Mouse (Mus musculus) mature B cell (primary cell): Measurements from ENCODE around the gene Plpp7.

Experiments used
- in situ Hi-C: fragments of 300-500 bp; cut with MboI; formaldehyde crosslinking; loops from 2 replicates; pipeline ENCODE4 v1.14.3; 2019

Gene Plpp7

DNA sequence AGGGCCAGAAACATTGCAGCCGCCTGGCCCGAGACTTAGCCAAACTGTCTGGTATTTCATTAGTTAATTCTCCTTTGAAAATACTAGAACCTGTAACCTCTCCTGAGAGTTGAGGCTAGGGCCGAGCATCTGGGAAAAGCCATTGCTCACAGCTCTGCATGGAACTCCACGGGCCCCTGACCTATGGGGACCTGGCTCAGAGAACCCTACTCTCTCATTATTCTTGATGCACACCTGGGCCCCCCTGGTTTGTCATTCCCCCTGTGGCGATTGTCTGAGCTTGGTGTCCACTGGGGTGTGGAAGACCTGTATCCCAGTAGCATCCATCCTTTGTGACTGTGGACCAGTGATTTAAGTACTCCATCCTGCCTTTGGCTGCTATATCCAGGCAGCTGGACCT, 44.0 kb downstream of the Plpp7 start:
- in situ Hi-C loops: no loop called here

DNA sequence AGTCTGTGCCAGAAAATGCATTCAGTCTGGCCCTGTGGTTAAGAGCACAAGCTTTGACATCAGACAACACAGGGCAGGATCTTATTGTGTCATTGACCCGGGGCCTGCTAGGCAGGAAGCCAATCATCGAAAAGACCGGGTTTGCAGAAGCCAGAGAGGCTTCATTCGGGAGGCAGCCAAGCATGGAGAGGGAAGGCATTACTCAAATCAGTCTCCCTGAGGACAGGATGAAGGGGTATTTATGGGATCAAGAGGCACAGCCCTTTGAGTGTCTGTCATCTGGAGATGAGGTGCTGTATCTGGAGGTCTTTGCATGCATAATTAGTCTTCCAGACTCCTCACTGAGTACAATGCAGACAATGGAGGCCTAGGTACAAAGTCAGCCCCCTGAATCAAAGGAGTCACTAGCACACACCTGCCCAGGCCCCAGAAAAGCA, 45.2 kb downstream of the Plpp7 start:
- in situ Hi-C loops: no loop called here

DNA sequence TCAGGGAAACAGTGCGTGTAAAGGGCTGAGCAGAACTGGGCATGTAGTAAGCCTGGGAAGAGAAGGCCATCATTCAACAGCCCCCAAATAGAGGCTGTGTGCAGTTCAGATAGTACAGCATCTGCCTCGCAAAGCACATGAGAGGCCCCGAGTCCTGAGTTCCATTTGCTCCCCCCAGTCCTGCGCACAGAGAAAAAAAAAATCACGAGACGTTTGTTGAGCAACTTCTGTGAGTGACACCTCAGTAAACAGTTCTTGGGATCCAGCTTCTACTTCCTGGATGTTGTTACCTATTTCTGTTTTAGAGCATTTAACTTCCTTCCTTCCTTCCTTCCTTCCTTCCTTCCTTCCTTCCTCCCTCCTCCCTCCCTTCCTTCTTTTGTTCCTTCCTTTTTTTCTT, 46.3 kb downstream of the Plpp7 start:
- in situ Hi-C loops: no loop called here

DNA sequence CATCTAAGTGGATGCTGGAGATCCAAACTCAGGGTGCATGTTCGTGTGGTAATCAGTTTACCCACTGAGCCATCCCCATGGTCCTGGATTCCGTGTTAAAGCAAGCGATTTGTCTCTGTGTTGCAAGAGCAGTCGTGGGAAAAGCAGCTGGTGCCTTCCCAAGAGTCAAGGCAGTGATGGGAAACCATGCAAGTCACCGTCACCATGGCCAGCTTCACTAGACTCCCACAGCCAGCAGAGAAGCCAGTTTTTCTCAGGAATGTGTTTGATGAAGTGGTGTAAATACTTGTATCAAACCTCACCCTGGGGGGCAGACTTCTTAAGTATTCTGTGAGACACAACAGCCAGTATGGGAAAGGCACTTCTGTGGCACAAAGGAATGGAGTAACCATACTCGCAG, 47.0 kb downstream of the Plpp7 start:
- in situ Hi-C loops: no loop called here

DNA sequence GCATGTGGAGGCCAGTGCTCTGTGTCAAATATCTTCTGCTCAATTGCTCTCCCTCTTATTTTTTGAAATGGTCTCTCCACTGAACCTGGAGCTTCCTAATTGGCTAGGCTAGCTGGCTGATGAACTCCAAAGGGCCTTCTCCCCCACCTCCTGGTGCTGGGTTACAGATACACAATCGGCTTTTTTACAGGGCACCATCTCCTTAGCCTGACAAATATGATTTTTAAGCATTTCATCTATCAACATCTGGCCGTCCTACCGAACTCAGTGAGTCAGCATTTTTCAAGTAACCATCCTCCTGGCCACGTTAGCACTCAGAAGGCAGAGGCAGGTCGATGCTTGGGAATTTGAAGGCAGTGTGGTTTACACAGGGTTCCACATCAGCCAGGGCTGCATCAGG, 49.3 kb downstream of the Plpp7 start:
- in situ Hi-C loops: no loop called here

DNA sequence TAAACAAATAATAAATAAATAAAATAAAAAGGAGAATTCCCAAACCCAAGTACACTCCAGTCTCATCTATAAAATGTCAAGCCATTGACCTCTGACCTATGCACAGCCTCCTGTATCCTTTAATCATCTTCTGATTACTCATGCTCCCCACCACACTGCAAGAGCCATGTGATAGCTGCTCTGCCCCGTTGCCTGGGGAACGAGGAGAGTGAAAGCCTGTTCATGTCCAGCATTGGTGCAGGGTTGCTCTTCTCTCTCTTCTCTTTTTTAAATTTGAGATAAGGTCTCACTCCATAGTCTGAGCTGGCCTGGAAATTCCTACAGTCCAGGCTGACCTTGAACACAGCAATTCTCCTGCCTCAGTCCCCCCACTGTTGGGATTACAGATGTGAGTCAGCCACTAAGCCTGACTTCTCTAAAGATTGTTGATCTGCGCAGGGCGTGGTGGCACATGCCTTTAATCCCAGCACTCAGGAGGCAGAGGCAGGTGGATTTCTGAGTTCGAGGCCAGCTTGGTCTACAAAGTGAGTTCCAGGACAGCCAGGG, 51.4 kb downstream of the Plpp7 start:
- in situ Hi-C loops: no loop called here

DNA sequence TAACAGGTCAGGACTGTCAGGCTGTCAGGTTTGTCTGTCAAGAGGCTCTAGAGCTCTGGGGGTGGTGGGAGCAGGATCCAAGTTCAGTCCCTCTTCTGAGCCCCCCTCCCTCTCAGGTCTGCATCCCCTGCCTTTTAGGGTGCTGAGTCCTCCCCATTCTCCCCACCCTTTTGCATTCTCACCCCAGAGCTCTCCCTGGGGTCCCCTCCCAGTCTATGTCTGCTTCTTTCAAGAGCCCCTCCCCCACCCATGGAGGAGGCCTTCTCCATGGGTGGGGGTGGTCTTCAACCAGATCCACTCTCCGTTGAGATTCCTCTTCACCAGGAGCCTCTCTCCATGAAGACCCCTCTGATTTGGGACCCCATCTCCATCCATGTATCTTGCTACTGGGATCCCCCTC, 54.8 kb downstream of the Plpp7 start:
- in situ Hi-C loops: no loop called here

DNA sequence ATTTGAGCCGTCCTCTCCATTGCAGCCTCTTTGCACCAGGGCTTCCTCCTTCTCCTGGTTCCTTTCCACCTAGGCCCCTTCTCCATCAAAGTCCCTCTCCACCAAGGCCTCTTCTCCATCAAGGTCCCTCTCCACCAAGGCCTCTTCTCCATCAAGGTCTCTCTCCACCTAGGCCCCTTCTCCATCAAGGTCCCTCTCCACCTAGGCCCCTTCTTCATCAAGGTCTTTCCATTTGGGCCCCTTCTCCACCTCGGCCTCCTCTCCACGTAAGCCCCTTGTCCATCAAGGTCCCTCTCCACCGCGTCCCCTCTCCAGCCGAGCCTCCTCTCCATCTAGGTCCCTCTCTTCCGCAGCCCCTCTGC, 55.2 kb downstream of the Plpp7 start:
- in situ Hi-C loops: no loop called here

DNA sequence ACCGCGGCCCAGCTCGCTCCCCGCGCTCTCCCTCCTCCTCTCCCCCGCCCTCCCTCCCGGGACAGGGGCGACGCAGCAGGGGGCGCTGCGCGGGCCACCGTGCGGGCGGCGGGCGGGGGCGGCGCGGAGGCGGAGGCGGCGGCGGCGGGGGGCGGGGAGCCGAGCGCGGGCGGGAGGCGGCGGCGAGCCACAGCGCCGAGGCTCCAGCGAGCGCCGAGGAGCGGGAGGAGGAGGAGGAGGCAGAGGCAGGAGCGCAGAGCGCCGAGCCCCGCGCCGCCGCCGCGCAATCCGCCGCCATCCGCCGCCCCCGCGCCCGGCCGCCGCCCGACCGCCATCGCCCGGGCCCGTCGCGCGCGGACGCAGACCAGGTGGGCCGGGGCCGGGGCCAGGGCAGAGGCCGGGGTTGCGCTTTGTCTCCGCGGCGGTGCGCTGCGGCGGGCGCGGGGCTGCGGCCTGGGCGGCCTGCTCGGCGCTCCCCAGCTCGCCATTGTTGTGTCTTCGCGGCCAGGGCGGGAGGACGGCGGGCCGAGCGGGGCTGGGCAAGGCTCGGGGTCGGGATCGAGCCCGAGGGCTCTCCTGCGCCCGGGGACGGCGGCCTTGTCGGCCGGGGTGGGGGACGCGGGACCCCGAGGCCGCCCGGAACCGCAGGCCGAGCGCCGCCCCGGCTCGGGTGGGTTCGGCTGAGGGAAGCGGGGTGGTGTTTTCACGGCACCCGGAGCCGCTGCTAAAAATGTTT, 55.8 kb downstream of the Plpp7 start, which contains the start of gene Prrc2b:
TSS of gene Prrc2b (plus strand) at position 159 of the 736 bp plus-strand sequence.
- in situ Hi-C loops: no loop called here

DNA sequence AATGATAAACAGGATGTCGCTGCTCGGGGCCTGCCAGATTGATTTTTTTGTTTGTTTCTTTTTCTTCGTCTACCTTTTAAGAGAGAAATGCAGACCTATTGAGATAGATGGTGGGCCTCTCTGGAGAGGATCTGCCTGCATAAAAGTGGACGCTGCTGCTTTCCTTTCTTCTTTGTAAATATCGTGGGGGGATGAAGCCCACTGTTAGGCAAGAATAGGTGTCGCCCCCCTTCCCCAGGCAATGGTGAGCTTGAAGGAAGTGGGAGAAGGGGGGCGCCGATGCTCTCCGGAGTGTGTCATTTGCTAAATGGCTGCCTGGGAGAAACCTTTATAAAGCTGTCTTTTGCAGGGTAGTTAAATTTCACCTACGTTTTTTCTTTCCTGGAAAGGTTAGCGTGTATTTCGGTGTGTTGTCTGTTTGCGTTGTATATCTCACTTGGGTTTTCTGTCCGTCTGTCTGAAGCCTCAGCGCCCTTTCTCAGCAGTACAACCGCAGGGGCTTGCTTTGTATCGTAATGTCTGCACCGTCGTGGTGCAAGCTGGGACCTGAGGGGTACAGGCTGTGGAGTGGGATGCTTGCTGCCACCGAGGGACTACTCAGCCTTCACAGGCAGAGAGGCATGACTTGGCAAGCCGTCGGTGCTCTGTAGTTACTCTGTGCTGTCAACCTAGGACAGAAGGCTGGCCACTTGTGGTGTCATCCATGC, 56.5 kb downstream of the Plpp7 start:
- in situ Hi-C loops: no loop called here

DNA sequence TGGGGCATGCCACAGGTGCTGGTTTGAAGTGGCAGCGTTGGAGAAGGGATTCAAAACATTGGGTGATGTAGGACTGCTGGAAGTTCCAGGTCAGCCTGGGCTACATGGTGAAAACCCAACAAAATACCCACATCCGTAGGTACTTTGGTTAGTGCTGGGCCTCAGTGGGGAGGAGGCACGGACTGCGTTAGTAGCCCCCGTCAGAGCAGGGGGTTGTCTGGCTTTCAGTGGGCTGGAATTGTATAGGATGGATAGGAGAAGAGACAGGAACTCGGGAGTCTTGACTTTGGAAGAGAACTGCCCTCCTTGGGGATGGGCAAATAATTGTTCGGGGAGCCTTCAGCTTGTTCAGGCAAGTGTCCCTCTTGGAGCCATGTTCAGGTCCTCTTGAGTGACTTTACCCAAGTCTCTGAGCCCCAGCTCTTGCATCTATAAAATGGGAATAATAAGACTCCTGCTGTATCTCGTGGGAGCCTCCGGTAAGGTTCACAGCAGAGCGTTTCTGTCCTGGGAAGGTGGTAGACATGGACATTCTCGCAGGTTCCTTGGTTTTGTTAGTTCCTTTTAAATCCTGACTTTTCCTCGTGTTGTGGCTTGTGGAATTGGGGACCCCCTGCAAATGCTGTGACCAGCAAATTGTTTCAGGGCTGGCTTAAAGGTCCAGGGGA, 57.2 kb downstream of the Plpp7 start:
- in situ Hi-C loops: no loop called here

DNA sequence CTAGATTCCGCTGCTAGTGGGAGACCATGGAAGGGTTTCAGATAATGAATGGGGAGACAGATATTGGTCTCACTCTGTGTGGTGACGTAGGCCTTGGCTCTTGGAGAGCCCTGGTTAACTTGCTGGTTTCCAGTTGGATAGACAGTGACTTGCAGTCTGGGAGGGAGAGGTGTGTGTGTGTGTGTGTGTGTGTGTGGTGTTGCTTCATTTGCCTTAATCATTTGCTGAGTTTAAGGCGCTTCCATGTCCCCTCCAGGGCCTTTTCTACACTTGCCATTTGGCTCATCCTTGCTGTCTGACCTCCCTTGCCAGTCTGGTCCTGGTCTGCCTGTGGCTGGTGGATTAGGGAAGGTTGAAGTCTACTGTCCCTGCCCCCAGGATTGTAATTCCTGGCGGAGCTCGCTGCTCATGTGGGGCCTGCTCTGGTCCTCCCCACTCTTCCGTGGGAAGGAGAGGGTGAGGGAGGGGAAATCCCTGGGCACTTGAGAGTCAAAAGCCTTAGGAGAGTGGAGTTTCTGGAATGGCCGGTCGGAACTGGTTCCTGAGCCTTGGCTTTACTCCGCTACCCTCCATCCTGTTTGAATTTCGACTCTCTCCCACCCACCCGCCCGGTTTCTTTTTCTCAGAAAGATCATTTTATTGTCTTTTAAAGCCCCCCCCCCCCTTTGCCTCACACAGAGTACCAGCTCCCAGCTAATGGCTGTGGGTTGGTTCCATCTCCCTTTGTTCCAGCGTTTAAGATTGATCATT, 57.9 kb downstream of the Plpp7 start:
- in situ Hi-C loops: no loop called here

DNA sequence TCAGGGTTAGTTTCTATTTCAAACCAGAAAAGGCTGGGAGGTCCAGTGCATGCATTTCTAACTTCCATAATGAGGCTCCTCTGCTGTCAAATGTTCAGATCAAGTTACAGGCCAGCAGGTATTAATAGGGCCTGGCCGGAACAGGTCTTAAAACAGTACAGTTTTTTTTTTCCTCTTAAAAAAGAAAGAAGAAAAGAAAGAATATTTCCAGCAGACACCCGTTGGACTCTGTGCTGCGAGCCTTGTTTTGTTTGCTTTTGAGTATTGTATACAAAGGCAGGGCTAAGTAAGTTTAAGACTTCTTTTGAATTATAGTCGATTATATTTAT, 58.4 kb downstream of the Plpp7 start:
- in situ Hi-C loops: no loop called here

DNA sequence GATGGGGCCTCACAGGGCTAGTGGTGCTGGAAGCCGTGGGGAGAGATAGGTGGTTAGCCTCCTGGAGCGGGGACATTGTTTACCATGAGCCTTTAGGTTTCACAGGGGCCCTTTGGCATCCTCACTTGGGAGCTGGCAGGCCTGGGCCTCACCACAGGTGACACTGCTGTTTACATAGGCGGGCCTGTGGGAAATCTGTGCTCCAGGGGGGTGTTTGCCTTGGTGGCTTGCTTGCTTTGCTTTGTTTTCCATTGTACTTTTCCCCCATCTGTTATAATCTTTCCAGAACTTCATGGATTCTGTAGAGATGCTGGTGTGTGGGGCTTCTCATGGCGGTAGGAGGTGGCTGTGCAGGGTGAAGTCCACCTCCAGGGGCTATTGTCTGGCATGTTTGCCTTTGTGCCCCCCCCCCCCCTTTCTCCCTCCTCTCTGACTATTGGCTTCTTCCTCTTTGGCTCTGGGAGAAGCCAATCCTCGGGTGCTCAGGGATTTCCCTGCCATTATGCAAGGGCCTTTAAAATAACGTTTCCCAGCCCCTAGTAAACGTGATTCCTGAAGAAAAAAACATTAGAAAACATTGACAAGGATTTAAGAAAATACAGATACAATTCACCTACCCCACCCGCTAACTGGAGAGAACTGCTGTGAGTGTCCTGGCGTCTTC, 59.1 kb downstream of the Plpp7 start:
- in situ Hi-C loops: no loop called here

DNA sequence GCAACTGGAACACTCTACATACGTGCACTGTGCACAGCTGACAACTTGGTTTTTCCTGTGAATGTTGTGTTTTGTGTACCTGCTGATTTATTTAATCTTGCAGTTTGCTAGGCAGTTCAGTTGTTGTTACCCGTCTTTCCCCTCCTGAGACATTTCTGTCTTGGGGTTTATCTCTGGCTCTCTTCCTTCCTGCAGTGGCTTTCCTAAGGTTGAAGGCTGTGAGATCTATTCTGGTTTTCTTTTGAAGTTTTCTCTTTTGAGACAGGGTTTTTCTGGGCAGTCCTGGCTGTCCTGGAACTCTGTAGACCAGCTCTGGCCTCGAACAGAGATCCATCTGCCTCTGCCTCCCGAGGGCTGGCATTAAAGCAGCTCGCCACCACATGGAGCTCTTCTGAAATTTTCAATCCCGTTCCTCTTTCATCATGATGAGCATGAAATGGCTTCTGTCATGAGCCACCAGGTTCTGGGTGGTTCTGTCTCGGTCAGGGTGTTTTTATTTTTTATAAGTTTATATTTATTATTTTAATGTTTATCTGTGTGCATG, 59.7 kb downstream of the Plpp7 start:
- in situ Hi-C loops: no loop called here

DNA sequence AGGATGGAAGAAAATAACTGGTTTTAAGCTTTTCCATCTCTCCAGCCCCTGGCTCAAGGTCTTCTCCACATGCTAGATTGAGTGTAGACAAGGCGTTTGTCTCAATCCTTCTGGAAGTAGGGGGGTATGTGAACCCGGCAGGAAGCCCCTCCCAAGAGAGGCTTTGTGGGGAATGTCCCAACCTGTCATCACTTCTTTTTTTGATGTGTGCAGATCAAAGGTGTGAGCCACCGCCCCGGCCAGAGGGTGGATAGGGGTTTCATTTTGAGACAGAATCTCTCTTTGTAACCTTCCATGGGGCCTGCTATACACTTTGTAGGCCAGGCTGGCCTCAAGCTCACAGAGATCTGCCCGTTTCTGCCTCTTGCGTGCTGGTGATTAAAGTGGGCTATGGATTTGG, 60.3 kb downstream of the Plpp7 start:
- in situ Hi-C loops: no loop called here

DNA sequence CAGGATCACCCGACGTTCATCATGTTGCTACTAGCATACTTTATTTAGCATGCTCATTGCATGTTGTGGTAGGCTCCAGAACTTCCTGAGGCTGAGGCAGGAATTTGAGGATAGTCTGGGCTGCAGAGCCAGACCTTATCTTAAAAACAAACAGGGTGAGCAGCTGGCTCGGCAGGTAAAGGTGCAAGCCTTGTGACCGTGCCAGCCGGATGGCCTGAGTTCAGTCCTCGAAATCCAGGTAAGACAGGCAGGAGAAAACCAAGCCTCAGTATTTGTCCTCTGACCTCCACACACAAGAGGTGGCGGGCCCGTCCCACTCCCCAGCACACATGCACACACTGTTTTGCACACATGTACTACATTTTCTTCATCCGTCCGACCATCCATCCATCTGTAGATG, 61.3 kb downstream of the Plpp7 start:
- in situ Hi-C loops: no loop called here

DNA sequence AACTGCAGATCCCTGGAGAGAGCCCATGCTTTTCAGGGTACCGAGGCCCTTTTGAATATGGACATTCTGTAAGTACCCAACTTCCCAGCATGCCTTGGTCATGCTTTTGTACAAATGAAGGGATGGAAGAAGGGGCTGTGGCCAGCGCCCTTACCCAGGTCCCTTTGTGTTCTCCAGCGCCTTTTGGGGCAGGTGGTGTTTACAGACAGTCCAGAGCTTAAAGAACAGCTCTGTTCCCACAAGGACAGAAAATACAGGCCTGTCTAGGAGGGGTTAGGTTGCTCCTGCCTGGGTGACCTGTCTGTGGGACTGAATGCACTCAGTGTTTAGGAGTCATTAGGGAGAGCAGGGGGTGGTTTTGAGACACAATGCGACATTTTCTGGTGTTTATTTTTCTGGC, 62.0 kb downstream of the Plpp7 start:
- in situ Hi-C loops: no loop called here

DNA sequence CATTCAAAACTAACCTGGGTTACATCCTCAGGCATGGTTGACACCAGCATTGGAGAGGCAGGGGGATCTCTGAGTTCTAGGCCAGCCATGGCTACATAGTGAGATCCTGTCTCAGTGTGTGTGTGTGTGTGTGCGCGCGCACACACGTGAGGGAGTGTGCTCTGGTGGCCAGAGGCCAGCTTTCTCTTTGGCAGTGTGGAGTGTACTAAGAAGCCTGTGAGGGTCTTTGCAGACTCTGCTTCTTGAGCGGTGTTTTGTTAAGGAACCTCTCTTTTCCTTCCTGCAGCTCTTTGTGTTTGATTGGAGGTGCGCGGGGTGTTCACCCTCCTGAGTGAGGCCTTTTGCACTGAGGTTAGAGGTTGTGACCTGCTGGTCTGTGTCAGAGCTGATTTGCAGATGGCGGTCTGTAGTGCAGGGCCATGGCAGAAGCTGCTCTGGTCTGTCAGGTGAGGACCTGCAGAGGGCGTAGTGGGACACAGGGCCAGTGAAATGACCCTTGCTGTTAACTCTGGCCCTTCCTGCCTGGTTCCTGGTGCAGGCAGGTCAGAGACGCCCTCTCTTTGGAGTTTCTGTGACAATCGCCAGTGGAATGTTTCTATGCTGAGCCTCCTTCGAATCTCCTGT, 63.4 kb downstream of the Plpp7 start:
- in situ Hi-C loops: no loop called here
